Mouse (Mus musculus) thymus, postnatal 14 days (tissue): ENCODE results near the gene Ftl1-ps1.

Experiments
- DNase-seq: peaks from one replicate; pipeline ENCODE4 v3.0.0; 2021

Gene Ftl1-ps1

GRCm38 (mm10) chr13:74399298-74399839 lies at the start of gene Ftl1-ps1:
Gene Ftl1-ps1, plus strand, starts transcription at chr13:74399694.
- no peak for DNase-seq

DNA sequence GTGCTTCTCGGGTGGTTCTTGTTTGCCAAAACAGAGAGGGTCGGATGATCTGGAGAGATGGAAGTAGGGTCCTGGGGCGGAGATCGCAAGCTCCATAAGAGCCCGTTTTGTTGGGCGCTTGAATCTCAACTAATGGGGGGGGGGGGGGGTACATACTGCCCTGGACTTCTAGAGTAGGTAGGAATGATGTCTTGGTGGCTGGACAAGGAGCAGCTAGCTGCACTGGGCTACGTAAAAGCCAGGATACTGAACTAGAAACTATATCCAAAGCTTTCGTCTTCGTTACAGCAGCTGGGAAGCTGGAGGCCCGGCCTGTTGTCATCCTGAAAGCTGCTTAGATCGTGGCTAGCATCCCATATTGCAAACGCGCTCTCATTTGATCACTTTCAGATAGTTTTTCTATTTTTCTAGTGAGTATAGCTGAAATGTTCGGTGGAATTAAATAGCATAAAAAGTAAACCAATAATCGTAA lies 49.0 kb upstream of the Ftl1-ps1 start:
- DNase-seq, result peak; percentile 21

GRCm38 (mm10) chr13:74356491-74356890 lies 43.0 kb upstream of the Ftl1-ps1 start:
- DNase-seq, result no peak

DNA sequence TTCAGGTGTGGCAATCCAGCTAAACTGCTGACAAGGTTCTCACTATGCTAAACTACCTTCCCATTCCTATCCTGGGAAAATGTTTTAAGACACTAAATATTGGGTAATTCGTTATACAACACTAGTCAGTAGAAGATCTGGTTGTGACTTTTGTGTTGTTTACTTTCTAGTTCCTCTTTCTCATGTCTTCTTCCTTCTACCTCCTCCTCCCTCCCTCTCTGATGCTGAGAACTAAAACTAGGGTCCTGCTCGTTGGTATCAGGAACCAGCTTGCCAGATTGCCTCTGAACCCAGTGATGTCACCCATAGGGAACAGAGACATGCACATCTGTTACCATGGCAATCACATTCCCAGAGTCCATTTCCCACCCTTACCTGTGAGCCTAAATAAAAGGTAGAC lies 37.3 kb upstream of the Ftl1-ps1 start:
- DNase-seq, result no peak

DNA sequence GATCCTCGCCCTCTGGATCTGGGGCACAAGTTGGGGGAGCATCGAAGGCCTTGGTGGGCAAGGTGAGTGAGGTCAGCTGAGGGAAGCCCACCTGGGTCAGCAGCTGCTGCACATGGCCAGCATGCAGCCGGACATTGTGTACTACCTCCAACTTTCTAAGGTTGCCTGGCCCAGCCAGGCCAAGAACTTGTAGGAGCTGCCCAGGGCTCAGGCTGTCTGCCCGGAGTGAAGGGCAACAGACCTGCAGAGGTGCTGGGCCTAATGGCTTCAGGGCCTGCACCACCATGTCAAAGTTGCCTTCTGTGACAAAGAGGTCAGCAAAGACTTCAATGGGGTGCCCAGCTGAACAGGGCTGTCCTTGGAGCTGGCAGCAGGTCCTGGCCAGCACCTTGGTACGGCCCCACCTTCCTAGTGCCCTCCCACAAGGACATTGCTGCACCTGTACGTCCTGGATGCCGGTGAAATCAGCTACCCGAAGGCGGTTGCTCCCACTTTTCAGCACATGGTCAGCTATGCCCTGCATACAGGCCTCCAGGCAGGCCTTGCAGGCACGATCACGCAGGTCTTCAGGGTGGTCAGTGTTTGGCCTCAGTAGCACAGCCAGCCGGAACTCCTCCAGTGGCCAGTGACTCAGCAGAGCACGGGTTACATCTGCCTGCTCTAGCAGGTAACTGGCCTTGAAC lies 36.2 kb upstream of the Ftl1-ps1 start:
- DNase-seq, result no peak

DNA sequence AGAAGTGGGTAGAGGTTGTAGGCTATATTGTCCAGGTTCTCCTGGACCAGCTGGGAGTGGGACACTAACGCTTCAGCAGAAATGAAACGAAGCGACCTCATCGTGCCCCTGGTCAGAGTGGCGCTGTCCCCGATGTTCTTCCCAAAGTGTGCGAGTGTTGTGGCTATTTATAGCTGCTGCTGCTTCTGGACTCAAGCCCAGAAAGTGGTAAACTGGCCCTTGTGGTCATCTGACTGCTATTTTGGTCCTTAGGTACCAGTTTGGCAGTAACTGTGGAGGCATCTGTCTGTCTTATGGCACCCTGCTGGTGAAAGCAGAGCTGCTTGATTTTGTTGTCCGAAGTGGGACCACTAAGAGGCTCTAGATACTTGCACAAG lies 35.6 kb upstream of the Ftl1-ps1 start, which contains the start of gene Lrrc14b:
Gene Lrrc14b (minus strand): TSS at position 147 of the 377 bp plus-strand sequence.
- DNase-seq, result no peak

DNA sequence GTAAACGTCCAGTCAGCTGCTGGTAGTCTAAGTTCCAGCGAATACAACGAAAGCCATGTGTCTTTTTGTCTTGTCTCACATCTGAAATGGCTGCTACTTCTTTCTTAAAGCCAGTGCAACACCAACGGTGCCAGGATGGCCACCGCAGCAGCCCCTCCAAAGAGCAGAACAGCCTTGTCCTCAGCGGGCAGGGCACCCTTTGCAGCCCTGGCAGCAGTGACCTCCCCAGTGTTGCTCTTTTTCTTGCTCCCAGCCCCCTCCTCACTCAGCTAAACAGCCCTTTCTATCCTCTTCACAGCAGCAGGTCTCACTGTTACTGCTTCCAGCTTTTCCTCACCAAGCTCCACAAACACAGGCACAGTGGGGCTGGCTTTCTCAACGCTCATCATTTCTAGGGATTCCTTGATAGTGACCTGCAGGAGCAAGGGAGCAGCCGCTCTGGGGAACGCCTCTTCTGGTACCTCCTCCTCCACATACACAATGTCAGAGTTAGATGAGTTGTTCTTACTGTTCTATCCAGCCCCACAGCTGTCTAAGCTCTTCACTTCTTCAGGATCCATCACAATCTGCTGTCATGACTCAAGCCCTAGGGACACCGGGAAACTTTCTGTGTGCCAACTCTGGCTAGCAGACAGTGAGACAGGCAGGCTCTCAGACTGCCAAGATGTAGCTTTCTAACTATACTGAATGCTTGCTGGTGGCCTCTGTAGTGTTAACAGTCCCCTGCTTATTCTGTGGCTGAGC lies 17.8 kb upstream of the Ftl1-ps1 start:
- DNase-seq, result no peak

- no peak for DNase-seq
Measured at GRCm38 (mm10) chr13:74382289-74382688, 17.2 kb upstream of the Ftl1-ps1 start.

GRCm38 (mm10) chr13:74389730-74390129 lies 9.8 kb upstream of the Ftl1-ps1 start:
- no peak for DNase-seq

DNA sequence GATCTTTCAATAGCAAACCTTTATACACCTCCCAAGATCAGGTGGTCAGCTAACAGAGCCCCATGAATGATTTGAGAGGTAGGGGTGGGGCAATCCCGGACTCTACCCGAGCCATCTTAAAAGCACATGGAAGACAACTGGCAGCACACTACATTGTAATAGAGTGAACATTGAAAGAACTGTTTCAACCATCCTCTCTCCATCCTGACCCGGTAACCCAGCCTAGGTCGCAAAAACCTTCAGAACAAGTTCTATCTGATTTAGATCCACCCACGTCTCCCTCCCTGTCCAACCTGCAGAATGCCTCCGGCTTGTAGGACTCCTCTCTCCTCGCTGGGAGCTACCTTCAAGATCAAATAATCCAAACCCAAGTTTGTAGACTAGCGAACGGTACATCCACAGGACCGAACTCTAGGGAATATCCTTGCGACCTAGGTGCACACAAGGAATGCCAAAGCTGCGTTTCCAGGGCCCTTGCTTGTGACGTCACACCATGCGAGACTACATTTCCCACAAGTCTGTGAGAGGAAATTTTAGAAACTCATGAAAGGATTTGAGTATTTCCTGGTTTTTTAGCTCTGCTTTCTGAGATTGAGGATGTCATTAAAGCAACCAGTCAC lies 9.0 kb upstream of the Ftl1-ps1 start, which contains the start of gene Zfp72:
Gene Zfp72 (minus strand): TSS at position 466 of the 620 bp plus-strand sequence.
- DNase-seq, result peak; percentile 66

GRCm38 (mm10) chr13:74391156-74391555 lies 8.3 kb upstream of the Ftl1-ps1 start:
- no peak for DNase-seq

DNA sequence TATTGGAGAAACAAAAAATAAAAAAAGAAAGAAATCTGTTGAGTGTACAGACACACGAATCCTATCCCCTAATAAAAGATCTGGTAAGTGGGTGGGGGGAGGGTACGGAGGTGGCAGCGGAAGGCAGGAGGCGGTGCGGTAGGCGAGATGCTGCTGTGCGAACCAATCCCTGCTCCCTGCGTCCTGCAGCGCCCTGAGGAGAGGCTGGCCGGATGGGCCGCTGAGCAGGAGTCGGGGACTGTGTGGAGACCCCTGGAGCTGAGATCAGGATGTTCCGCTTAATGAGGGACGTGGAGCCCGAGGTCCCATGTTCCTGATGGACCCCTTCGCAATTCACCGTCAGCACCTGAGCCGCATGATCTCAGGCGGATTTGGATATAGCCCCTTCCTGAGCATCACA lies 40.4 kb downstream of the Ftl1-ps1 start:
- no peak for DNase-seq
